10 mouse cellular contexts compared by ENCODE assay signal in genomic region chr11:21995534-21996324, GRCm38 (mm10). TPM values are rescaled to one million over a fixed set of nuclear protein-coding genes. Genes with fewer than 3 reads are reported as not detected.
DNase-seq lines count a peak whose midpoint lies in the region; ATAC-seq and TF ChIP-seq lines count a peak whose summit lies in the region.
"Had no signal": no experiment of that assay in that cellular context is flagged by ENCODE, and none has a peak within 500 bp of the region (broad histone marks: within the 10 kb centered on the region; RNA-seq: fewer than 3 reads in every experiment).

No protein-coding gene starts in this region.

- 8% methylated on average over 27 of the region's 27 CpGs for WGBS in forebrain, embryonic 14.5 days
- 4% methylated on average over 27 of the region's 27 CpGs for WGBS in lung, postnatal 0 days

- peak overlapping the region; percentile 72; the same call in 1 of the 2 replicates for H3K27ac ChIP-seq in forebrain, embryonic 14.5 days (ENCODE audit: low read depth, low read length)
- H3K27ac ChIP-seq in lung, postnatal 0 days (ENCODE audit: low read length): no peak overlapping the region

- no peak for ATAC-seq in forebrain, embryonic 14.5 days
- no peak for ATAC-seq in lung, postnatal 0 days

- H3K9ac ChIP-seq in forebrain, embryonic 14.5 days (ENCODE audit: low read length): peak overlapping the region; percentile 74
- H3K9ac ChIP-seq in lung, postnatal 0 days (replicated peaks; ENCODE audit: low read depth): no peak overlapping the region

- peaks cover 11% of the 10 kb centered on the region for H3K36me3 ChIP-seq in forebrain, embryonic 14.5 days (ENCODE audit: control insufficient read depth, insufficient read depth, low read length)
- no peaks in the 10 kb centered on the region for H3K36me3 ChIP-seq in lung, postnatal 0 days (ENCODE audit: insufficient read depth, low read length)

- H3K4me1 ChIP-seq in forebrain, embryonic 14.5 days (ENCODE audit: control insufficient read depth, insufficient read depth, low read length): peaks cover 10% of the 10 kb centered on the region
- H3K4me1 ChIP-seq in lung, postnatal 0 days (ENCODE audit: insufficient read depth, low read depth, low read length): no peaks in the 10 kb centered on the region

- H3K27me3 ChIP-seq in forebrain, embryonic 14.5 days (replicated peaks; ENCODE audit: control insufficient read depth, insufficient read depth, low read length): peaks cover 20% of the 10 kb centered on the region
- peaks cover 93% of the 10 kb centered on the region for H3K27me3 ChIP-seq in lung, postnatal 0 days (replicated peaks; ENCODE audit: insufficient read depth, low read length)

- H3K9me3 ChIP-seq in forebrain, embryonic 14.5 days (replicated peaks; ENCODE audit: control insufficient read depth, low read length): no peaks in the 10 kb centered on the region
- no peaks in the 10 kb centered on the region for H3K9me3 ChIP-seq in lung, postnatal 0 days (ENCODE audit: low read length)

- H3K4me2 ChIP-seq in forebrain, embryonic 14.5 days (ENCODE audit: low read length): peak overlapping the region; percentile 82
- H3K4me2 ChIP-seq in lung, postnatal 0 days (replicated peaks; ENCODE audit: low read depth, low read length): no peak overlapping the region

- DNase-seq in kidney, adult 18-20 months: peak; percentile 21
- DNase-seq in kidney, postnatal 25 days: no peak
- peak; percentile 71 for DNase-seq in brain, embryonic 14.5 days (ENCODE audit: low read depth)
- DNase-seq in forebrain, embryonic 14.5 days (ENCODE audit: low spot score): no peak
- peak; percentile 40 for DNase-seq in mesoderm, embryonic 11.5 days (ENCODE audit: low read depth, low spot score)
- no peak for DNase-seq in lung, postnatal 0 days (ENCODE audit: low spot score)
- DNase-seq in adrenal gland, adult 18-20 months (ENCODE audit: low spot score in 2 of 2): no peak
- DNase-seq in kidney, adult 8-10 months: no peak

- no peak for TF ChIP-seq EP300 in lung, postnatal 0 days (IDR thresholded peaks at IDR 0.05)

- peak overlapping the region; percentile 67 for H3K4me3 ChIP-seq in forebrain, embryonic 14.5 days (ENCODE audit: low read depth, low read length)
- H3K4me3 ChIP-seq in lung, postnatal 0 days (ENCODE audit: low read depth, low read length): no peak overlapping the region

- no peak for TF ChIP-seq CTCF in brain, embryonic 14.5 days (IDR thresholded peaks at IDR 0.05; ENCODE audit: borderline replicate concordance, extremely low read depth, insufficient read depth, insufficient read length)
- no peak for TF ChIP-seq CTCF in lung, postnatal 0 days (IDR thresholded peaks at IDR 0.05)

- no peak for TF ChIP-seq POLR2A in brain, embryonic 14.5 days (IDR thresholded peaks at IDR 0.05; ENCODE audit: borderline replicate concordance, extremely low read depth, insufficient read depth, insufficient read length, poor library complexity, severe bottlenecking)

RNA-seq across cellular contexts. Expression of gene Otx1, which starts 7.0 kb away (rescaled TPM):
- 18.5 and 18.8 TPM in 2 replicates for polyA plus RNA-seq in brain, embryonic 14.5 days (2012; rRNA removed)
- polyA plus RNA-seq in forebrain, embryonic 14.5 days (2014; fragmentation: Nextera tagmentation; extraction: Ambion mirVana): 9.8 and 11.1 TPM in 2 replicates
- polyA plus RNA-seq in lung, postnatal 0 days (2015; fragmentation: Nextera tagmentation; extraction: Ambion mirVana): 0.20 and 0.21 TPM in 2 replicates
- total RNA-seq in adrenal gland, adult 18-20 months (2021): not detected
- total RNA-seq: common myeloid progenitor, adult 5-6 weeks; neutrophil, adult 5-6 weeks had no signal

Comparison
In these comparisons a context has a peak if more than half of its experiments do, and no peak if none do; other contexts are left out.
1. DNase-seq: peak in kidney, adult 18-20 months (single experiment), brain, embryonic 14.5 days (single experiment) and mesoderm, embryonic 11.5 days (single experiment); none in kidney, postnatal 25 days (0 of 2), forebrain, embryonic 14.5 days (single experiment), lung, postnatal 0 days (single experiment), adrenal gland, adult 18-20 months (0 of 2) and kidney, adult 8-10 months (0 of 2).